Mouse (Mus musculus) olfactory bulb, adult 2 months (tissue): ENCODE data around the gene Sumo1.

Experiments
- CTCF ChIP-seq: fragments of 200-500 bp; IDR thresholded peaks from 2 replicates; pipeline ENCODE4 v1.5.1; 2012; ENCODE audit warnings: low read depth, mild to moderate bottlenecking, low read length, moderate library complexity; ENCODE audit not compliant: insufficient read depth
- POLR2A ChIP-seq: fragments of 200-500 bp; IDR thresholded peaks from 2 replicates; pipeline ENCODE4 v1.6.1; 2012; ENCODE audit warnings: mild to moderate bottlenecking, low read depth, low read length, moderate library complexity; ENCODE audit not compliant: insufficient read depth

DNA sequence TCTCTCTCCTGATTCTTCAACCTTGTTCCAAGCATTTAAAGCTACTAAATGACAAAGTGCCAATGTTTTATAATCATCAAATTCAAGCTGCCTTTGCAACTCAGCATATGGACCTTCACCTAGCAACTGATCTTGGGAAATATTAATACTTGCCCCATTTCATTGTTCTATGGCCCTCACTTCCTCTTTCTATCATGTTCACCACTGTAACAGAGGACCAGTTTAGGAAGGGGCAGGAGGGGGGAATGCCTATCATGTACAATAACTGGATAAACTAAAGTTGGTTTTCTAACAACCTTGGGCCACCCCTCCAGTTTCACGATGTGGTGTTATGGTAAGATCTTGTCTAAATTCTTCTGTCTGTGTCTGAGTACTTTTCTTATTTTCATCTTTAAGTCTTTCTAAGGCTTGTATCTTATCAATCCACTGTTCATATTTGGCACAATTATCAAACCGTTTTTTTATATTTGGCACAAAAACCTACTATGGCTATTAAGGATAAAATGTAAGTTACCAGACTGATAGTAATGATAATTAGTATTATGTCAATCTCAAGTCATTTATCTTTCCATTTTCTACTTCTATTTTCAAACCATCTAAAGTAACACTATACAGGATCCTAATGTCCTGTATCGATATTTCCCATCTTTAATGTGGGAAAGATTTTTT is 17.3 kb downstream of the Sumo1 start:
- TF ChIP-seq CTCF (no peak), POLR2A (no peak)
